Mouse (Mus musculus) heart, postnatal 0 days (tissue): Measurements from ENCODE around the gene Chd8. TPM values are rescaled to one million over a fixed set of nuclear protein-coding genes. Genes with fewer than 3 reads are reported as not detected.
A peak's percentile ranks its signal among the peaks of the same experiment; 100 is the strongest.

ENCODE experiments used
- ATAC-seq: fragments of 200-750 bp; cut with Nextera tagmentation; 2 replicates; pipeline ENCODE4 v1.8.0; 2017; ENCODE audit warnings: low read depth, moderate number of reproducible peaks, moderate library complexity; ENCODE audit not compliant: insufficient read depth
- DNase-seq: peaks from one replicate; pipeline ENCODE4 v3.0.0-alpha.2; 2016; ENCODE audit warnings: low spot score
- H3K27ac ChIP-seq: fragments of 300-500 bp; sonication (generic); 2 replicates; pipeline ENCODE4 v1.5.1; 2014; ENCODE audit warnings: low read depth, mild to moderate bottlenecking
- H3K27me3 ChIP-seq: fragments of 300-500 bp; sonication (generic); 2 replicates; pipeline ENCODE4 v1.6.1; 2014; ENCODE audit warnings: low read length, mixed read lengths; ENCODE audit not compliant: control insufficient read depth, insufficient read depth
- H3K36me3 ChIP-seq: fragments of 300-500 bp; sonication (generic); replicated peaks from 2 replicates; pipeline ENCODE4 v1.6.1; 2014; ENCODE audit warnings: low read length, mixed read lengths; ENCODE audit not compliant: control insufficient read depth, insufficient read depth
- H3K4me1 ChIP-seq: fragments of 300-500 bp; sonication (generic); 2 replicates; pipeline ENCODE4 v1.6.1; 2014; ENCODE audit warnings: antibody characterized with exemption; ENCODE audit not compliant: control insufficient read depth, insufficient read depth
- H3K4me2 ChIP-seq: fragments of 300-500 bp; sonication (generic); 2 replicates; pipeline ENCODE4 v1.6.1; 2014; ENCODE audit warnings: low read depth, mild to moderate bottlenecking, low read length, moderate library complexity
- H3K4me3 ChIP-seq: fragments of 300-500 bp; sonication (generic); 2 replicates; pipeline ENCODE4 v1.5.1; 2014; ENCODE audit warnings: low read depth, low read length
- H3K9ac ChIP-seq: fragments of 300-500 bp; sonication (generic); replicated peaks from 2 replicates; pipeline ENCODE4 v1.6.1; 2014; ENCODE audit warnings: low read depth, low read length, mixed read lengths
- H3K9me3 ChIP-seq: fragments of 300-500 bp; sonication (generic); replicated peaks from 2 replicates; pipeline ENCODE4 v1.6.1; 2016; ENCODE audit warnings: low read length; ENCODE audit not compliant: control insufficient read depth
- CTCF ChIP-seq: IDR thresholded peaks from 2 replicates; pipeline ENCODE4 v1.5.1; 2016; ENCODE audit warnings: antibody characterized with exemption, control low read depth, low read depth
- EP300 ChIP-seq: IDR thresholded peaks from 2 replicates; pipeline ENCODE4 v1.6.1; 2016; ENCODE audit warnings: antibody characterized with exemption, low read depth
- WGBS: fragments of 180-500 bp; shearing (Covaris S2); extraction: QIAGEN DNeasy Blood & Tissue Kit; methylation state at CpG from one replicate; pipeline ENCODE4 v1.1.7; 2014; 5-methylcytosine and 5-hydroxymethylcytosine counted together
- polyA plus RNA-seq: library from polyadenylated mRNA; unstranded; fragments of >200 nt; fragmentation: Nextera tagmentation; extraction: Ambion mirVana; gene quantifications from 2 replicates; pipeline ENCODE4 v1.2.1, GENCODE M21; 2015
- total RNA-seq: library from RNA; depleted of rRNA; stranded (reverse); fragments of >200 nt; gene quantifications from 2 replicates; pipeline ENCODE4 v1.2.3, GENCODE M21; 2014; ENCODE audit warnings: low replicate concordance

Gene Chd8
- total and polyA plus RNA-seq, 2 experiments from 2014 or later = 13.0 to 28.8 TPM

DNA sequence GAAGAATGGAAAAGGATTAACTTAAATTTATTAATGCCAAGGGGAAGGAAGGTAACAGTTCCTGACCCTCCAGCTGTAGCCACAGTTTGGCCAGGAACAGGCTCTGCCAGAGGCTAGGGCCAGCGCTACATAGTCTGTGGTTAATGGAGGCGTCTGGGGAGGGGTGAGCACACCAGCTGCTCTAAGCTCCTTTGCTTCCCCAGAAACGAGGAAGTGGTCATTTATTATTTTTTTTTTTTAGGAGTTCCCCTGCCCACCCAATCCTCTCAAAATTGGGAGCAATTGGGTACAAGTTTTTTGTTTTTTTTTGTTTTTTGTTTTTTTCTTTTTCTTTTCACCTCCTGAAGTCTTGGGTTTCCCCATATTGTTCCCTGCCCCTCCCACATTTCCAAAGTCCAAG is 59.4 kb downstream of the Chd8 start:
- TF ChIP-seq CTCF = no peak
- no peak for TF ChIP-seq EP300
- ATAC-seq = no peak
- Histone ChIP-seq H3K27ac (0 out of 2 replicates have a peak overlapping the region, but pooled peaks have one; percentile 12), H3K36me3 (peaks cover 34% of the 10 kb centered on the region), H3K4me1 (peaks cover 11% of the 10 kb centered on the region; the same call in 1 of the 2 replicates), H3K9ac (0 out of 2 replicates have a peak overlapping the region, but pooled peaks have one; percentile 95), H3K4me2 (peak overlapping the region; percentile 94), H3K4me3 (peak overlapping the region; percentile 96), H3K27me3 (no peaks in the 10 kb centered on the region), H3K9me3 (no peaks in the 10 kb centered on the region)
- DNase-seq = no peak
- WGBS = 30% methylated on average over 3 of the region's 3 CpGs

DNA sequence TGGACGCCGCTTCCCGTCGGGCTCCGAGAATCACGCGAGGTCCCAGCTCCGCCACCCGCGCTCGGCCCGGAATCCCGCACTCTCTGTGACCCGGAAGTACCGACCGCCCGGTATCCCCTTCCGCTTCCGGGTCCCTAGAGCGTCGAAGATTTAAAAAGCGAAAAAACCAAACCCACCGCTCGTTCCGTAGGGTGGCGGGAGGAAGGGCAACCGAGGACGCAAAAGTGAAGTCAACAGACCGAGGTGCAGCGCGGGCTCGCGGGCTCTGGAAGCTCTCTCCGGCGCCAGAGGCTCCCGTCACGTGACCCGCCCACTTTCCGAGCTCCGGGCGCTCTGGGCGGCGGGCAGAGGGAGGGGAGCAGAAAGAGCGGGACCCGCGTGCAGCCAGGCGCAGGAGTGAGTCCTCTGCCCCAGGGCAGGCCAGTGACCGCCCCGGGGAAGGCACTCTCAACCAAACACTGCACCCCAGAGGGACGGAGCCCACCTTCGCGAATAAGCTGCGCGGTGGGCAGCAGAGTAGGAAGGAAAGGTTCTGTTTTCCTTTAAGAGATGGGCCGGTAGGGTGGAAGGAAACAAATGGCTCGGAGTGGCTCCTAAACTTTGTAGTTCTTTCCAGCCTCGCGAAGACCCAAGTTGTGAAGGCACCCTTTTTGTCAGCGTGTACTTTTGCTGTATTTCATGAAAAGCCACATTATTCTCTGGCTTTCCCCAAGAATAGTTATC is 60.3 kb downstream of the Chd8 start, which contains the start of gene Supt16:
TSS of gene Supt16 (minus strand) at position 261 of the 723 bp plus-strand sequence.
- under 1% methylated on average over 59 of the region's 59 CpGs for WGBS
- DNase-seq (peak; percentile 84), ATAC-seq (peak; percentile 97)
- peak within 1 kb of the TSS; percentile 94 for H3K4me2 ChIP-seq
- H3K4me1 ChIP-seq = peaks cover 11% of the 10 kb centered on the region; the same call in 1 of the 2 replicates
- peak within 1 kb of the TSS; percentile 95 for H3K9ac ChIP-seq
- H3K9me3 ChIP-seq = no peaks in the 10 kb centered on the region
- peak within 1 kb of the TSS; percentile 96 for H3K4me3 ChIP-seq
- no peak for TF ChIP-seq CTCF
- TF ChIP-seq EP300 = no peak
- H3K27me3 ChIP-seq = no peaks in the 10 kb centered on the region
- peaks cover 28% of the 10 kb centered on the region for H3K36me3 ChIP-seq
- peak within 1 kb of the TSS; percentile 96 for H3K27ac ChIP-seq

DNA sequence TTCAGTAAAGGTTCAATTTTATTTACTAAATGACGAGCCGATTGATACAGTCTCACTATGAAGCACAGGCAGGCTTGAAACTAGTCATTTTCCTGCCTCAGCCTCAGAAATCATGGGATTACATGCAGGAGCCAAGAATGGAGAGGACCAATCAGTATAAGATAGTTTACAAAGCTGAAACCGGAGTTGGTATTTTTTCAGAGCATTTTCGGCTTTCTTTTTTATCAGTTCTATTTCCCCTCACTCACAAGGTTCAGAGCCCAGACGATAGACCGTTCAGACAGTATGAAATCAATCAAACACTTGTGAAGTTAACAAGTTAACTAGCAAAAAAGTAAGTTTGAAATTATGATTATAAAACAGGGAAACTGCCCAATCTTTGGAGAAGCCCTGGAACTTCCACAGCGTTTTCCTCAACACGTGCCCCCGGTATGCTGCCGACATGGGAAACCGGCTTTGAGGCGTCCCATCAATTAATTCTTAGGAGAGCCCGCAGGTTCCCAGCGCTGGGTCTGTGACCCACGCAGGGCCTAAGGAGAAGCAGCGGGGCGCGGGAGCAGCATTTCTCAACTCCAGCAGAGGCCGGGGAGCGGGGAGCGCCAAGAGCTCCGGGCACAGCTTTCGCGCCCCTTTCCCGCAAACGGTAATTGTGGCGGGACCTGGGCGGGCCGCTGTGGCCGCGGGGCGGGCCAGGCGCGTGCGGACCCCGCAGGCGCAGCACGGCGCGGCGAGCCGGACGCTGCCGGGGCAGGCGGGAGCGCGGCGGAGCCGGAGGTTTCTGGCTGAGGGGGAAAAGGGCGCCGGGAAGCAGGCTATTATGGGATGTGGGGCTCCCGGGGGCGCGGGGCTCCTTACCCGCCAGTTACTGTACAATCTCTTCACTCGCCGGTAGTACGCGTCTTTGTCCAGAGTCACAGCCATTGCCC is 61.1 kb downstream of the Chd8 start:
- H3K9ac ChIP-seq = peak overlapping the region; percentile 95
- peaks cover 11% of the 10 kb centered on the region; the same call in 1 of the 2 replicates for H3K4me1 ChIP-seq
- 1% methylated on average over 50 of the region's 59 CpGs for WGBS
- peak overlapping the region; percentile 94 for H3K4me2 ChIP-seq
- H3K4me3 ChIP-seq = peak overlapping the region; percentile 96
- ATAC-seq (peak; percentile 21), DNase-seq (peak; percentile 6)
- no peaks in the 10 kb centered on the region for H3K9me3 ChIP-seq
- H3K27me3 ChIP-seq = no peaks in the 10 kb centered on the region
- peak overlapping the region; percentile 96 for H3K27ac ChIP-seq
- peaks cover 27% of the 10 kb centered on the region for H3K36me3 ChIP-seq
- TF ChIP-seq EP300 = no peak
- no peak for TF ChIP-seq CTCF

- Histone ChIP-seq H3K9ac (no peak overlapping the region), H3K4me1 (peaks cover 11% of the 10 kb centered on the region; the same call in 1 of the 2 replicates), H3K4me2 (peak overlapping the region; percentile 94), H3K9me3 (no peaks in the 10 kb centered on the region), H3K27me3 (no peaks in the 10 kb centered on the region), H3K27ac (no peak overlapping the region), H3K4me3 (peak overlapping the region; percentile 96), H3K36me3 (peaks cover 27% of the 10 kb centered on the region)
- TF ChIP-seq EP300 (no peak), CTCF (peak; percentile 54)
- peak; percentile 11 for DNase-seq
- ATAC-seq = no peak
- 16% methylated on average over 3 of the region's 3 CpGs for WGBS
These were observed 61.9 kb downstream of the Chd8 start for GRCm38 (mm10) chr14:52195691-52196090.

GRCm38 (mm10) chr14:52190740-52191359 is 66.7 kb downstream of the Chd8 start:
- DNase-seq = no peak
- peak; percentile 57 for TF ChIP-seq CTCF
- TF ChIP-seq EP300 = no peak

More at GRCm38 (mm10) chr14:52190740-52191359, 66.7 kb downstream of the Chd8 start:
- H3K4me2 ChIP-seq = no peak overlapping the region
- H3K4me1 ChIP-seq = 0 out of 2 replicates have a peak, but pooled peaks cover 1% of the 10 kb centered on the region
- H3K4me3 ChIP-seq = no peak overlapping the region
- no peak overlapping the region for H3K27ac ChIP-seq
- H3K27me3 ChIP-seq = no peaks in the 10 kb centered on the region
- peak; percentile 49; the same call in 1 of the 2 replicates for ATAC-seq
- no peaks in the 10 kb centered on the region for H3K9me3 ChIP-seq
- no peak overlapping the region for H3K9ac ChIP-seq
- 0 out of 2 replicates have a peak, but pooled peaks cover 5% of the 10 kb centered on the region for H3K36me3 ChIP-seq
